In genomic region chr17:67509921-67510320, GRCm38 (mm10) we compare ENCODE assay signal across 14 mouse cellular contexts.
"Had no signal": no experiment of that assay in that cellular context is flagged by ENCODE, and none has a peak within 500 bp of the region (broad histone marks: within the 10 kb centered on the region; RNA-seq: fewer than 3 reads in every experiment).

No protein-coding gene starts in this region.

- ATAC-seq: liver, postnatal 0 days; lung, postnatal 0 days; midbrain, embryonic 13.5 days had no signal

- DNase-seq: kidney, postnatal 14 days; kidney, postnatal 4 days; left cerebral cortex, postnatal 4 days; liver, postnatal 0 days; lung, embryonic 14.5 days; thymus, adult 18-20 months; thymus, postnatal 36 days had no signal

- H3K4me2 ChIP-seq: limb, embryonic 12.5 days; limb, embryonic 15.5 days; liver, embryonic 11.5 days; lung, embryonic 14.5 days; midbrain, embryonic 13.5 days had no signal

- H3K27me3 ChIP-seq: limb, embryonic 12.5 days; limb, embryonic 15.5 days; midbrain, embryonic 13.5 days had no signal

- H3K36me3 ChIP-seq: limb, embryonic 12.5 days; limb, embryonic 15.5 days; midbrain, embryonic 13.5 days had no signal

- H3K9ac ChIP-seq: limb, embryonic 12.5 days; limb, embryonic 15.5 days; liver, embryonic 14.5 days; liver, postnatal 0 days; lung, embryonic 14.5 days; midbrain, embryonic 13.5 days had no signal

- H3K4me1 ChIP-seq: midbrain, embryonic 13.5 days had no signal

- H3K27ac ChIP-seq: limb, embryonic 12.5 days; limb, embryonic 15.5 days; liver, embryonic 14.5 days; macrophage; midbrain, embryonic 13.5 days had no signal

- H3K4me3 ChIP-seq: limb, embryonic 12.5 days; limb, embryonic 15.5 days; midbrain, embryonic 13.5 days had no signal

- H3K9me3 ChIP-seq: limb, embryonic 12.5 days; limb, embryonic 15.5 days; midbrain, embryonic 13.5 days had no signal
